9 mouse cellular contexts compared by ENCODE assay signal in the genomic region with DNA sequence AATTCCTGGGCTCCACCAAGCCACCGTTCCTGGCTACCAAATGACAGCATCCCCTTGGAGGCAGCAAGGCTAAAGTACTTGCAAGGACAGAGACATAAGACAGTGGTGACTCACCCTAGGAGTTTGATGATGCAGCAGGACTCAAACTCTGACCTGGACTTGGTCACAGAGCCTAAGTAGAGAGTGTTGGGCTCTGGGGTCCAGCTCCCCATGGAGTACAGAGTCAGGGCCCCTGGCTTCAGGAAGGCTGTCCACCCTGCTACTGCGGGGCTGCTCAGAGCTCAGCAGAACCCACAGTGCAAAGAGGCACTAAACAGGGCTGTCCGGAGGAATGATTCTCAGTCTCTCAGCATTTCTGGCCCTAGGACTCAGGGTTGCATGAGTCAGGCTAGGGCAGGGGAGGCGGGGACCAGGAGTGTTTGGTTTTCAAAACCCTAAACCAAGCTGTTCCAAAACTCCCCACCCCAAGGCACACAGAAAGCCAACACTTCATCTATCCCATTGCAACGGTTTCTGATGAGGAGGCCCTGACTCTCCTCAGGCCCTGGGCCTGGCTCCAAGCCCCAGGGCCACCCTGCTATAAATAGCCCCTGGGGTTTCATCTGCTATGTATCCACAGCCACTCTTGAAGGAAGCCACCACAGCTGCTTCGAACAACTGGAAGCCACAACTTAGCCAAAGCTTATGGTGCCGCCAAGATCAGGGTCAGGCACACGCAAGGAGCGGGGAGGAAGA.
DNase-seq lines count a peak whose midpoint lies in the region; TF ChIP-seq lines count a peak whose summit lies in the region.
"Had no signal": no experiment of that assay in that cellular context is flagged by ENCODE, and none has a peak within 500 bp of the region (broad histone marks: within the 10 kb centered on the region; RNA-seq: fewer than 3 reads in every experiment).

No protein-coding gene starts in this region.

- intact Hi-C loops in left cerebral cortex, adult 2 months (cut with DNase I), result no loop called here
- intact Hi-C loops in left cerebral cortex, postnatal 4 days (cut with DNase I), result loop anchor here (10.0 kb wide), 1 partner anchor 77 kb away; no protein-coding TSS in a partner anchor

- H3K27ac ChIP-seq in left cerebral cortex, adult 2 months, result peak overlapping the region; percentile 76; the same call in 1 of the 2 replicates
- H3K27ac ChIP-seq: hindbrain, embryonic 15.5 days had no signal

- no peak for TF ChIP-seq CTCF in left cerebral cortex, adult 2 months (IDR thresholded peaks at IDR 0.05)

- no peak overlapping the region for H3K4me3 ChIP-seq in left cerebral cortex, adult 2 months
- H3K4me3 ChIP-seq: hindbrain, embryonic 15.5 days had no signal

- DNase-seq in left cerebral cortex, adult 2 months (ENCODE audit: extremely low spot score in 1 of 2, low spot score in 2 of 2), result no peak
- DNase-seq in left cerebral cortex, postnatal 4 days, result no peak
- peak; percentile 70 to 75 for DNase-seq in gastrocnemius, adult 8-10 months (ENCODE audit: low spot score in 2 of 2)
- peak; percentile 58 for DNase-seq in kidney, adult 18-20 months
- peak; percentile 75 for DNase-seq in lung, postnatal 14 days
- DNase-seq in frontal cortex, postnatal 10 days (ENCODE audit: low spot score in 2 of 2), result no peak
- no peak for DNase-seq in right cerebral cortex, postnatal 14 days
- no peak for DNase-seq in thymus, adult 18-20 months

Comparison
In these comparisons a context has a peak if more than half of its experiments do, and no peak if none do; other contexts are left out.
1. DNase-seq: peak in gastrocnemius, adult 8-10 months (2 of 2), kidney, adult 18-20 months (single experiment) and lung, postnatal 14 days (single experiment); none in left cerebral cortex, adult 2 months (0 of 2), left cerebral cortex, postnatal 4 days (single experiment), frontal cortex, postnatal 10 days (0 of 2), right cerebral cortex, postnatal 14 days (single experiment) and thymus, adult 18-20 months (0 of 2).